Mouse (Mus musculus) liver, embryonic 14.5 days (tissue): ENCODE measurements around the gene Krtap4-2.
"Not testable (repeated sequence)": the region's sequence is repeated elsewhere in the genome, so short reads cannot be mapped to it uniquely, and the experiment has no call there.

Experiments
- CTCF ChIP-seq: IDR thresholded peaks from 2 replicates; pipeline ENCODE4 v1.5.1; 2016; ENCODE audit warnings: antibody characterized with exemption, low read depth, control low read depth
- EP300 ChIP-seq: IDR thresholded peaks from 2 replicates; pipeline ENCODE4 v1.6.1; 2016; ENCODE audit warnings: antibody characterized with exemption, low read depth

DNA sequence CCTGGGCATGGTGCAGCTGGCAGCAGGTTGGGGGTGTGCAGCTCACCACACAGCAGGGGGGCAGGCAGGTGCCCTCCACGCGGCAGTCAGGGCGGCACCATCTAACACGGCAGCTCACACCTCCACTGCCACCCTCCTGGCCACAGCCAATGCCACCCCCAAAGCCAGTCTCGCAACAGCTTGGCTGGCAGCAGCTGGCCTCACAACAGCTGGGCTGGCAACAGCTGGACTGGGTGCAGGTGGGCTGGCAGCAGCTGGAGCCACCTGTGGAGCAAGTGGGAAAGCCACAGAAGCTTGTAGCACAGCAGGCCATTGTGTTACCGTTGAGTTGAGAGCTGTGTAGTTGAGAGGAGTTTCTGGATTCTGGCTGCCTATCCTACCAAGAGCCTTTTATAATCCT lies 37.1 kb downstream of the Krtap4-2 start, which contains the start of gene Krtap9-3:
- not testable (repeated sequence) for TF ChIP-seq CTCF, EP300
